Mouse (Mus musculus) E14TG2a.4 (cell line): ENCODE data around the gene Caskin2.
A peak's percentile ranks its signal among the peaks of the same experiment; 100 is the strongest.
"Not testable (repeated sequence)": the region's sequence is repeated elsewhere in the genome, so short reads cannot be mapped to it uniquely, and the experiment has no call there.

Experiments used
- H3K27me3 ChIP-seq: 2 replicates; pipeline ENCODE4 v1.6.1; 2014; ENCODE audit warnings: low read length, control low read depth; ENCODE audit not compliant: insufficient read depth
- H3K36me3 ChIP-seq: 2 replicates; pipeline ENCODE4 v1.6.1; 2014; ENCODE audit warnings: low read length, control low read depth; ENCODE audit not compliant: insufficient read depth
- H3K4me1 ChIP-seq: replicated peaks from 2 replicates; pipeline ENCODE4 v1.6.1; 2014; ENCODE audit warnings: low read depth, low read length, control low read depth
- H3K4me3 ChIP-seq: replicated peaks from 2 replicates; pipeline ENCODE4 v1.5.1; 2014; ENCODE audit warnings: mild to moderate bottlenecking, low read length
- H3K9me3 ChIP-seq: 2 replicates; pipeline ENCODE4 v1.6.1; 2014; ENCODE audit warnings: low read length, control low read depth
- CTCF ChIP-seq: conservative IDR thresholded peaks from 2 replicates; pipeline ENCODE4 v1.5.1; 2014; ENCODE audit warnings: low read length
- NANOG ChIP-seq: IDR thresholded peaks from 2 replicates; pipeline ENCODE4 v1.6.1; 2014; ENCODE audit warnings: borderline replicate concordance, low read length, mixed read lengths
- POU5F1 ChIP-seq: IDR thresholded peaks from 2 replicates; pipeline ENCODE4 v1.6.1; 2014; ENCODE audit warnings: low read length, borderline replicate concordance

The Caskin2 gene

DNA sequence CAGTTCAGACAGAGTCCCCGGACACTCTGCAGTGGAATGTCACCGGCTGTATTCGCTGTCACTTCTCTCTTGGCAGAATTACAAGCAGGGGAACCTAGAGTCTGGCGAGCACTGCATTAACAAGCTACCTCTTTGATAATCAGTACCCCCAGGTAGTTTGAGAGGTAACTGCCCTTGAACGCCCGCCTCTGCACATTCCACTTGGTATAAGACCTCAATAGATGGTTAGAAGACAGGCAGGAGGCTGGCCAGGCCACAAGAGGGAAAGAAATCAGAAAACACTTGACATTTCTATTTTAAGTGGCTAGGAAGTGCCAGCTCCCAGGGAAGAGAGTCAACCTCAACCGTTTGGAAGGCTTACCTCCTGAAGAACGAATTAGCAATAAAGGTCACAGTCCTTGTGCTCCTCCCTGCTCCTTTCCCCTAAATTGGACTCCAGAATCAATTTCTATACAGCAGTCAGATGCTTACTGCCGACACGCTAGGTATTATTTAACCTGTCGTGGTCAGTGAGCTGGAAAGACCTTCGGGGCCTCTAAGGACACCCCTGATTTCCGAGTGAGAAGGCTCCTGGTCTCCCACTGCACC, 47.0 kb downstream of the Caskin2 start:
- Histone ChIP-seq H3K27me3 (peaks cover 4% of the 10 kb centered on the region; the same call in 1 of the 2 replicates), H3K36me3 (no peaks in the 10 kb centered on the region), H3K9me3 (no peaks in the 10 kb centered on the region), H3K4me1 (peaks cover 55% of the 10 kb centered on the region), H3K4me3 (peak overlapping the region; percentile 88)
- TF ChIP-seq POU5F1 = no peak
- no peak for TF ChIP-seq NANOG
- TF ChIP-seq CTCF = no peak

DNA sequence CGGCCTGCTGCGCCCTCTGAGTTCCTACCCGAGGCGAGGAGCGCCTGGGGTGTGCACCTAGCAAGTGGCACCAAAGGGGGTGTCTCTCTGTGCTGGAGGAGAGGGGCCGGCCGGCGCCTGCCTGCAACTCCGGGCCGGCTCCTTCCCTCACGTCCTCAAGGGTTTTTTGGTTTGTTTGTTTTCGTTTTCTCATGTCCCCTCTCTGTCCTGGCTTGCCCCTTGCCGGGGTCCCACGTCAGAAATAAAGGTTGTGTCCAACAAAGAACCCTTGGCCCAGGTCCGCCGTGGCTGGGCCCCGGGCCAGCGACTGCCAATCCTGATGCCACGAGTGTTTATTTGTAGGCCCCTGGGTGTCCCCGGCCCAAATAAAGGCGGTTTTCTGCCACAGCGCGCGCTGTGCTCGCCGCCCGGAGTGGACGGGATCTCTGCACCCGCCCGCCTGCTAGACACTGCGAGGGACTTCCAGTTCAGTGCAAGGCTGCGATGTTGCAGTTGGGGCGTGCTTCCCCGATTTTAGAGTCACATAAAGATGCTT, 47.8 kb downstream of the Caskin2 start:
- no peaks in the 10 kb centered on the region for H3K36me3 ChIP-seq
- TF ChIP-seq CTCF = no peak
- no peak for TF ChIP-seq NANOG
- TF ChIP-seq POU5F1 = no peak
- H3K27me3 ChIP-seq = peaks cover 4% of the 10 kb centered on the region; the same call in 1 of the 2 replicates
- no peaks in the 10 kb centered on the region for H3K9me3 ChIP-seq
- peaks cover 55% of the 10 kb centered on the region for H3K4me1 ChIP-seq
- peak overlapping the region; percentile 88 for H3K4me3 ChIP-seq

DNA sequence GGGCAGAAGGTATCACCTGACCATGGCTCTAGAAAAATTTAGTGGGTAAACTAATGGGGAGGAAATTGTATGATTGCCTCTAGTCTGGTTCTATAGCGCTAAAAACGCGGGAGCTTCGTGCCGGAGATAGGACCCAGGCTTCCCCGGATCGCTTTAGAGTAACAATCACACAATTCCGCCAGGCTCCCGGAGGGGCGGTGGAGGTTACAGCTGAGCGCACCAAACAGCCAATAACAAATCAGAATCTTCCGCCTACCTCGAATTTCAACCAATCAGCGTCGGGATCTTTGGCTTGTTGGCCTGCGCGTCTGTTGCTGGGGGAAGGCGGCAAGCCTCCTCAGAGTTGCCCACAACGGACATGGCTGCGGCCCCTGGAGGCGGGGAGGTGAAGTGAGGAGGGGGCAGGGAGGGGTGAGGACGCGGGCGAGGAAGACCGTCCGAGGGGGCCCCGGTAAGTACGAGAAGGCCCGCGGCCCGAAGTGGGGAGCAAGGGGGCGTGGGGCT, 48.3 kb downstream of the Caskin2 start, which contains the start of gene Tmem94:
Tmem94 (plus strand) TSS at position 331 of the 504 bp plus-strand sequence.
- peaks cover 4% of the 10 kb centered on the region; the same call in 1 of the 2 replicates for H3K27me3 ChIP-seq
- H3K4me1 ChIP-seq = peaks cover 51% of the 10 kb centered on the region
- no peaks in the 10 kb centered on the region for H3K9me3 ChIP-seq
- peak within 1 kb of the TSS; percentile 88 for H3K4me3 ChIP-seq
- no peaks in the 10 kb centered on the region for H3K36me3 ChIP-seq
- no peak for TF ChIP-seq POU5F1

DNA sequence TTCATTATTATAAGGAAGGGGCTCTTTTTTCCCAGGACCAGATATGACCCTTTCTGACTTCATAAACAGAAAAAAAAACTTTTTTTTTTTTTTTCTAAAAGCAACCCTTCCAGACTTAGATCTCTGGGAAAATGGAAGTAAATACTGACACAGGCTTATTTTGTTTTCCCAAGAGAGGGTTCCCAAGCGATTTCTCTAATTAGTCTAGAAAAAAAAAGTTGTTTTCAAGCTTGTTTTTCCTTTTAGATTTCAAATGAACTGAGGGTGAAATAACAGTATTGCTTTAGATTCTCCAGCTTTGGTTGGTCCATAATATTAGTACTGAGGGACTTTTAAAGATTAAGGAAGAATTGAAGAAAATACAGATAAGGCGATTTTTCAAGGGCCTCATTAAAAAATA, 48.7 kb downstream of the Caskin2 start:
- Histone ChIP-seq H3K27me3 (peaks cover 4% of the 10 kb centered on the region; the same call in 1 of the 2 replicates), H3K9me3 (no peaks in the 10 kb centered on the region), H3K36me3 (no peaks in the 10 kb centered on the region), H3K4me1 (peaks cover 47% of the 10 kb centered on the region), H3K4me3 (peak overlapping the region; percentile 88)
- no peak for TF ChIP-seq POU5F1
- no peak for TF ChIP-seq NANOG
- TF ChIP-seq CTCF = no peak

DNA sequence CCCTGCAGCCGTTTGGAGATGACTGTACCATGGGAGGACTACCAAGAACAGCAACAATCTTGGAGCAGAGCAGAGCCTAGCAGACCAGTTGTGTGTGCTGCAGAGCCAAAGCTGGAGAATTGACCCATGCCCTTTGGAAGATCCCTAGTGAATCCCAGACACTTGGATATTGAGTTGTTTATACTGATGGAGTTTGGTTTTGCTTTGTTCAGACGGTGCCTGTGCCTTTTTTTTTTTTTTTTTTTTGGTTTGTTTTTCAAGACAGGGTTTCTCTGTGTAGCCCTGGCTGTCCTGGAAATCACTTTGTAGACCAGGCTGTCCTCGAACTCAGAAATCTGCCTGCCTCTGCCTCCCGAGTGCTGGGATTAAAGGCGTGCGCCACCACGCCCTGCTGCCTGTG, 51.3 kb downstream of the Caskin2 start:
- H3K4me3 ChIP-seq, H3K36me3 ChIP-seq, H3K9me3 ChIP-seq, H3K27me3 ChIP-seq: not testable (repeated sequence)
- peaks cover 27% of the 10 kb centered on the region for H3K4me1 ChIP-seq

DNA sequence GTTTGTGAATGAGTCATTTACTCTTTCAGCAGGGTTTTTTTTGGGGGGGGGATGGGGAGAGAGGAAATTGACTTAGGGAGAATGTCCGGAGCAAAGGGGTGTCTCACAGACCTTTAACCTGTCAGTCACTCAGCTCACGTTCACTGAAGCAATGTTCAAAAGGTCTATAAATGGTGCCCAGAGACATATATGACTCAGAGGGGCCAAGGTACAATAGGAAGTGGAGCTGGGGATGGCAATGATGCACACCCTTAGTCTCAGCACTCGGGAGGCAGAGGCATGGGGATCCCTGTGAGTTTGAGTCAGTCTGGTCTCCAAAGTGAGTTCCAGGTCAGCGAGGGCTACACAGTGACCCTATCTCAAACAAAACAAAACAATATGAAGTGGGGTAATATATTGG, 60.0 kb downstream of the Caskin2 start:
- Histone ChIP-seq H3K36me3 (no peaks in the 10 kb centered on the region), H3K4me3 (no peak overlapping the region), H3K4me1 (peaks cover 5% of the 10 kb centered on the region; the same call in 1 of the 2 replicates), H3K9me3 (no peaks in the 10 kb centered on the region), H3K27me3 (no peaks in the 10 kb centered on the region)
- TF ChIP-seq POU5F1 = no peak
- no peak for TF ChIP-seq CTCF
- no peak for TF ChIP-seq NANOG

DNA sequence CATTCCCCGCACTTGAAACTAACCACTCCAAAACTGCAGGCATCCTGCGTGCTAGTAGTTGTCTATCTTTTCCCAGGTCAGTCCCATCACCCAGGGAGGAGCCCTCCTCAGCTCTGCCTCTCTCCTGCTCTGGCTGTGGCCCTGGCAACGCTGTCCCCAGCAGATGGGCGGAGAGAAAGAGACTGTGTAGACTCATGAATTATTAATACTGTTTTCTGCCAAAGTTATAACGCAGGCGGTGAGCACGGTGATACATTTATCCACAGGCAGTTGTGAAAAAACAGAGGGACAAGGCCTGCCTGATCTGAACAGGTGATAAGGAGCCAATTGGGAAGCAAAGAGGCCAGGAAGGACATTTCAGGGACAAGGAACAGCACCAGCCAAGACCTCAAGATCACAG, 60.8 kb downstream of the Caskin2 start:
- H3K36me3 ChIP-seq = no peaks in the 10 kb centered on the region
- TF ChIP-seq CTCF (no peak), POU5F1 (no peak), NANOG (no peak)
- peaks cover 3% of the 10 kb centered on the region; the same call in 1 of the 2 replicates for H3K27me3 ChIP-seq
- H3K9me3 ChIP-seq = no peaks in the 10 kb centered on the region
- peak overlapping the region; percentile 63 for H3K4me3 ChIP-seq
- H3K4me1 ChIP-seq = peaks cover 12% of the 10 kb centered on the region

DNA sequence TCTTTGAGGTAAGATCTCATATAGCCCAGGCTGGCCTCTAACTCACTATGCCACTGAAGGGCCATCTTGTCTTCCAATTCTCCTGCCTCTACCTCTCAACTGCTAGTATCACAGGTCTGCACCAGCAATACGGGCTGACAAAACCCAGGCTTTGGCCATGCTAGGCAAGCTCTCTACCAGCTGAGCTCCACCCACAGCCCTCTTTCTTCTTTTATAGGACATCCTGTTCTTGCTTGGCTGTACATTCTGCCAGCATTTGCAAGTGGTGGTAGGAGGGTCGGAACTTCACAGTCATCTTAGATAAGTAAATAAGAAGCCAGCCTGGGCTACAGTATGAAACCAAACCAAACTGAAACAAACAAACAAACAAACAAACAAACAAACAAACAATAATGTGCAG, 61.7 kb downstream of the Caskin2 start:
- H3K9me3 ChIP-seq = no peaks in the 10 kb centered on the region
- no peak for TF ChIP-seq NANOG
- no peak for TF ChIP-seq CTCF
- no peak for TF ChIP-seq POU5F1

DNA sequence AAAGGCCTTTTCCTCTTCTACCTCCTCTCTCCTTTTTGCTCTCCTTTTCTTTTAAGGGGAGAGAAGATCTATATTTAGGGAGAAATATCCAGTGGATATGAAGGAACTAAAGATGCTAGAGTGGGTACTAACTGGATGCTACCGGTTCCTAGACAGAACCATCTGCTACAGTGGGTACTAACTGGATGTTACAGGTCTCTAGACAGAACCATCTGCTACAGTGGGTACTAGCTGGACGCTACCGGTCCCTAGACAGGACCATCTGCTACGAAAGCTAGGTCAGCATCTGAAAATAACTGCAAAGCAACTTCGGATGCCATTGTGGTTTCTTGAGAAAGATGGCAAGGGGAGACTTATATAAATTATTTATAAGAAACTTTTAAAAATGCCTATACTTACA, 63.6 kb downstream of the Caskin2 start:
- H3K9me3 ChIP-seq = no peaks in the 10 kb centered on the region
- H3K4me1 ChIP-seq = peaks cover 23% of the 10 kb centered on the region
- peaks cover 3% of the 10 kb centered on the region; the same call in 1 of the 2 replicates for H3K27me3 ChIP-seq
- H3K4me3 ChIP-seq = no peak overlapping the region
- H3K36me3 ChIP-seq = no peaks in the 10 kb centered on the region
- TF ChIP-seq POU5F1 (no peak), NANOG (no peak), CTCF (no peak)

More for the DNA sequence above, 61.7 kb downstream of the Caskin2 start:
- H3K4me3 ChIP-seq = no peak overlapping the region
- peaks cover 3% of the 10 kb centered on the region; the same call in 1 of the 2 replicates for H3K27me3 ChIP-seq
- no peaks in the 10 kb centered on the region for H3K36me3 ChIP-seq
- H3K4me1 ChIP-seq = peaks cover 20% of the 10 kb centered on the region
